Mouse (Mus musculus) left cerebral cortex, postnatal 14 days (tissue): ENCODE measurements around the gene Bmp2. TPM values are rescaled to one million over a fixed set of nuclear protein-coding genes. Genes with fewer than 3 reads are reported as not detected.

Experiments used
- DNase-seq, 2 experiments: peaks; one replicate each; pipeline ENCODE4 v3.0.0; 2021 to 2022; ENCODE audit warnings: low spot score in 2 of 2, mixed read lengths in 1 of 2
- intact Hi-C: fragments of 180-260 bp; cut with DNase I; formaldehyde crosslinking; loops from one replicate; pipeline ENCODE4 v1.15.1; 2025
- microRNA-seq, 2 experiments: library from miRNA; unstranded; fragments of <30 nt; microRNA quantifications; one replicate each; pipeline ENCODE4 v1.2.0; 2022
- total RNA-seq, 2 experiments: library from RNA; stranded (reverse); gene quantifications; 2 replicates each; pipeline ENCODE4 v1.2.3; 2021

The Bmp2 gene
- total RNA-seq, 2 experiments from 2014 or later, result 5.1 TPM

DNA sequence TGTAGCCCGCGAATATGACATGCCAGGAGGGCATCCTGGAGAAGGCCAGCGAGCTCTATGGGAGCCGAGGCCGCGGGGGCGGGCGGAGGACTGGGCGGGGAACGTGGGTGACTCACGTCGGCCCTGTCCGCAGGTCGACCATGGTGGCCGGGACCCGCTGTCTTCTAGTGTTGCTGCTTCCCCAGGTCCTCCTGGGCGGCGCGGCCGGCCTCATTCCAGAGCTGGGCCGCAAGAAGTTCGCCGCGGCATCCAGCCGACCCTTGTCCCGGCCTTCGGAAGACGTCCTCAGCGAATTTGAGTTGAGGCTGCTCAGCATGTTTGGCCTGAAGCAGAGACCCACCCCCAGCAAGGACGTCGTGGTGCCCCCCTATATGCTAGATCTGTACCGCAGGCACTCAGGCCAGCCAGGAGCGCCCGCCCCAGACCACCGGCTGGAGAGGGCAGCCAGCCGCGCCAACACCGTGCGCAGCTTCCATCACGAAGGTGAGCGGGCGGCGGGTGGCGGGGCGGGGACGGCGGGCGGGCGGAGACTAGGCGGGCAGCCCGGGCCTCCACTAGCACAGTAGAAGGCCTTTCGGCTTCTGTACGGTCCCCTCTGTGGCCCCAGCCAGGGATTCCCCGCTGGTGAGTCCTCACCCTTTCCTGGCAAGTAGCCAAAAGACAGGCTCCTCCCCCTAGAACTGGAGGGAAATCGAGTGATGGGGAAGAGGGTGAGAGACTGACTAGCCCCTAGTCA, 2.5 kb downstream of the Bmp2 start:
- intact Hi-C loops, result loop anchor here (5.0 kb wide), 2 partner anchors 442 to 988 kb away; no protein-coding TSS in a partner anchor
- DNase-seq, result no peak

DNA sequence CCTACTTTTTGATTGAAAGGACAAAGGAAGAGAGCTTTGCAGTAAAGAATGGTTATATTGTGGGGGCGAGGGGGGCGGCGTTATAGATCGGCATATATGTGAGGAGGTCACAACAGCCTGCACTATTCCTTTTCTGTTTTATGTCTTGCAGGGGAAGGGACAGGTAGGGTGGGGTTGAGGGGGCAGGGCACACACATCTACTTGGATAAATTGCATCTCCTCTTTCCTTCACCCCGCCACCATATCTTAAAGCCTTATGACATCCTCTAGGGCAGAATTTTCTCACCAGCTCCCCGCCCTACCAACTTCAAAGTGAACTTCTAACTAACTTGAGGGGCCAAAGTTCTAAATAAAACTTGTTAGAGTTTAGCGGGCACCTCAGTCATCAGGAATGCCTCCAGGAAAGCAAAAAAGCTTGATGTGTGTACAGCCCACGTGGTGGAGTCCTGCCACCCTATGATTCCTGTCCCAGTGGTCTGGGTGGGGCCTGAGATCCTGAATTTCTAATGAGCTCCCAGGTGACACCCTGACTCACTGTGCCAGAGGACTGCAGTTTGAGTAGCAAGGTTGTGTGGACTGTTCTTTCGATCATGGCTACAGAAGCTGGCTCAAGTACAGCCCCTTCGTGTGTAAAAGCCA, 12.4 kb downstream of the Bmp2 start:
- intact Hi-C loops, result no loop called here
- DNase-seq, result no peak

DNA sequence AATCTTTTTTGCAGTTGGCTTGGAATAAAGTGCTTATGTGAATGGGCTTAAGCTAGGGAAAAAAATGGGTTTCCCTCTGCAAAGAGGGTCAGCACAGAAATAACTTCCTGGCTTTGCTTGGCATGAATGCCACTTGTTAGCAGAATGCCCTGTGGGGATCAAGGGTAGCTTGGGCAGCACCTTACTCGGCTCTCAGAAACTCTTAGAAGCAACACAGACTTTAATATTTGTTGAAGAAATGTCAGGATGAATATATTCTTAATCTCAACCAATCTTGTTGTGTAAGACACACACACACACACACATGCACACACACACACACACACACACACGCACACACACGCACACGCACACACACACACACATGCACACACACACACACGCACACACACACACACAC, 13.5 kb downstream of the Bmp2 start:
- no peak for DNase-seq
- intact Hi-C loops, result no loop called here

DNA sequence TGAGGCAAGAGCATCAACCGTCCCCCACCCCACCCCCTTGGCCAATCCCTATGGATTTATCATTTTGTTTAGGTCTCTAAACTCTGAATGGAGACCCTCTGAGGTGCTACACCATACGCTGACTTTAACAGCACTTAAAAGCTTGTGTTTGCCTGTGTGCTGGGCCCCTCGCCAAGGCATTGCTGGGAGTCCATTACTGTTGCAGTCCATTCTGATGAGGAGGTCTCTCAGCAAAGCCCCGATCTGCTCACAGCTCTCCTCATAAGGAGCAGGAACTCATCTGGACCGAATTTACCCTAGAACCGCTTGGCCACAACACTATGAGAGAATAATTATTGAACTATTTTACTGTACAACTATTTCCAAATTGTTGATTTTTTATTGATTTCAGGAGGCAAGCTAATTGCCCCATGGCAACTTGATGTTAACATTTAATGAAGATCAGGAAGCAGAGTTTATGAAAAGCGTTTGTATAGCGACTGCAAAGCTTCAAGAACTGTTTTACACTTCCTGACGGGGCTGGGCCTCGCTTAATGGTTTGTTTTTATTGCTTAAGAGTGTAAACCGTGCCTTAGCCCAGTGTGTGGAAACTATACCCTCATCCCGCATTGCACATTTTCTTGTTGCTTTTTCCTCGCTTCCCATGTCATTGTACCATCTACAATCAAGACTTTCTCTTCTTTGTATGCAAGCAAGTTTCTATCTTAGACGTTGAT, 14.2 kb downstream of the Bmp2 start:
- intact Hi-C loops, result no loop called here
- no peak for DNase-seq

DNA sequence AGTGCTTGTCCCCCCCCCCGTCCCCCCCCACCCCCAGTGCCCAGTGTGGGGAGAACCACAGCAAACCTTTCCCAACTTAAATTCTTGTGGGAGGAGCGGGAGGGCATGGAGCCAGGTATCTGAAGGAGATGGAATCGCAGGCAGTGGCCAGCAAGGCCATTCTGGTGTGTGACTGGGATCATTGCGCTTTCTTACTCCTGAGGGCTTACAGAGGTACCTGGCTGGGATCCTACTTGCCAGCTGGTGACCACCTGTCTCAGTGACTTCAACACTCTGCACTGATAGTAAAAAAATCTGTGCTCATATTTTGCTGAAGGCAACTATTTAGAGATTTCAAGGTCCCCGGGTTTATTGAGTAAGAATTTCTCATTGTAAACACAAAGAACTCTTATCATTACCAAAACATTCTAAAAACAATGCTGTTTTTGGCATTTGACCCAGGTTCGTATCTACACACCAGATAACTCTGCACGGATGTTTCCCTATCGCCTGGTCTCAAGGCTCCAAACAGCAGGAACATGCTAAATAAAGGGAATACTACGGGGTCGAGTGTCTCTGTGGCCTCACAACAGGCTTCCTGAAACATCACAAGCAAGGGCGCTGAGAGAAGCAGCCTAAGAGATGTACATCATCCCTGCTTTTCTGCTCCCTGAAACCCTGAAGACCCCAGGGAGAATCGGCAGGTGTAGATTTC, 39.8 kb downstream of the Bmp2 start:
- intact Hi-C loops, result no loop called here

More for the DNA sequence above, 39.8 kb downstream of the Bmp2 start:
- no peak for DNase-seq

Small RNA genes lying within 50 kb of the gene (microRNA-seq; reads per million reads assigned to microRNA genes)
- gene Mir3090, result 0 reads per million in 2 experiments
